Mouse (Mus musculus) right cerebral cortex, adult 18-20 months (tissue): Measurements from ENCODE around the gene Camk2g.

Source experiments
- DNase-seq: peaks from one replicate; pipeline ENCODE4 v3.0.0; 2022; ENCODE audit warnings: mixed read lengths

The Camk2g gene

DNA sequence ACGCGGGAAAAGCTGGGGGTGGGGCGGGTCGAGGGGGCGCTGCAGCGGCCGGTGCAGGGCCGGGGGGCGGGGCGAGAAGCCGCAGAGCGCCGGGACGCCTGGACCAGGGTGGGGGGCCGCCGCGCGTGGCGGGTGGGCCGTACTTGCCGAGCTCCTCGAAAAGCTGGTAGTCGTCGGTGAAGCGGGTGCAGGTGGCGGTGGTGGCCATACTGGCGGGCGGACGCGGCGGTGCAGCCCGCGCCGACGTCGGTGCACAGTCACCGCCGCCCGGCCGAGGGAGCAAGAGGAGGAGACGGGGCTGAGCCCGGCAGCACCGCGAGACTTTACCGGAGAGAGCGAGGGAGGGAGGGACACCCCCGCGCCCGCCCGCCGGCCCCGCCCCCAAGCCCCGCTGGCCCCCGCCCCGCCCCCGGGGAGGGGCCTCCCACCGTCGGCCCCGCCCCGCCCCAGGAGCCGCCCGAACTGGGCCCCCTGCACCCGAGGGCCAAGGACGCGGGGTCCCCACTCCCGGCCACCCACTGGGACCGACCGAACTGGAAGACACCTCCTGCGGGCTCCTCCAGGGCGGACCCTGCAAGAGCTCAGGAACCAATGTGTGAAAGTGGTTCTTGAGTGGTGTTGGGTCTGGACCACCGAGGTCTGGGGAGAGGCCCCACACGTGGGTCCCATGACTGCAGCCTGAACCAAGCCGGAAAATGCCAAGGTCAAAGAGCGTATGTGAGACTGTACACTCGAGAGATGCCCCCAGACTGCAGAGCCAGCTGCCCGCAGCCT is at the start of gene Camk2g:
Gene Camk2g (minus strand): TSS at position 331 of the 774 bp plus-strand sequence.
- peak; percentile 73 for DNase-seq

DNA sequence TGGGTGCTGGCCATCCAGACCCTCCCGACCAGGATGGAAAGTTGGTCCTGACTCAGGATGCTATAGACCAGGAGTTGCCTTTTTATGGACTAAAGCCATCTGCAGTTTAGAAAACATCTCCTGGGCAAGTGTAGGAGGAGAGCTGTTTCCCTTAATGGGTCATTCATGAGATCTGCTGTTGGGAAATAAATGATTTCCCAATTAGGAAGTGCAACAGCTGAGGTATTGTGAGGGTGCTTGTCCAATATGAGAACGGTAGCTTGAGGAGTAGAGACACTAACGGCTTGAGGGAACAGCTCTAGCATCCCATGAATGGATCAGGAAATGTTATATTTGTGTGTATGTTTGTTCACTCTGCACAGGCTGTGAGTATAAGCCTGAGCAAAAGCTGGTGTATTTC is 48.7 kb upstream of the Camk2g start:
- DNase-seq: no peak

DNA sequence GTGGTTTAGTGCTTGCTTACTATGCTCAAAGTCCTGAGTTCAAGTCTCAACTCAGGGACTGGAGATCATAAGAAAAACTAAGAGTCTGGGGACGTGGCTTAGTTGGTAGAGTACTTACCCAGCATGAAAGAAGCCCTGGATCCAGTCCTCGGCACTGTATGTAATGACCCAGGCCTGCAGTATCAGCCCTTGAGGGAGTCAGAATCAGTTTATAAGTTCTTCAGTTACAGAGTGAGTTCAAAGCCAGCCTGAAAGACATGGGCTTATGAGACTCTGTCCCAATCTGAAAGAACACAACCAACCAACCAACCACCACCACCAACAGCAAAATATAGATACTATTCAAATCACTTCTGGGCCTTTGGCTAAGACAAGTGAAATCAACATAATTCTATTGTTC is 47.6 kb upstream of the Camk2g start:
- DNase-seq: no peak

DNA sequence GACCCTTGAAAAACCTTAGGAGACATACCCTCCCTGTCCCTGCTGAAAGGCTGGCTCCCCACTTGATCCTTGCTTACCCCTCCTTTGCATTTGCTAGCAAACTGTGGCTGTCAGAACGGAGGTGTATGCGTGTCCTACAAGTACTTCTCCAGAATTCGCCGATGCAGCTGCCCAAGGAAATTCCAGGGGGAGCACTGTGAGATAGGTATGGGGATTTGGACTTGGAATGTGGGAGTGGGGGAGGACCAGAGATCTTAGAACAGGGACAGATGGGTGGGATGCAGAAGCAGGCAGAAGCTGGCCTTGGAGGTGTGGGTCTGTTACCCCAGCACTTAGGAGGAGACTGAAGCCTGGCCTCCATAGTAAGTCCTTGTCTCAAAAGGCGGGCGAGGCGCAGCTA is 43.8 kb upstream of the Camk2g start:
- DNase-seq: no peak

DNA sequence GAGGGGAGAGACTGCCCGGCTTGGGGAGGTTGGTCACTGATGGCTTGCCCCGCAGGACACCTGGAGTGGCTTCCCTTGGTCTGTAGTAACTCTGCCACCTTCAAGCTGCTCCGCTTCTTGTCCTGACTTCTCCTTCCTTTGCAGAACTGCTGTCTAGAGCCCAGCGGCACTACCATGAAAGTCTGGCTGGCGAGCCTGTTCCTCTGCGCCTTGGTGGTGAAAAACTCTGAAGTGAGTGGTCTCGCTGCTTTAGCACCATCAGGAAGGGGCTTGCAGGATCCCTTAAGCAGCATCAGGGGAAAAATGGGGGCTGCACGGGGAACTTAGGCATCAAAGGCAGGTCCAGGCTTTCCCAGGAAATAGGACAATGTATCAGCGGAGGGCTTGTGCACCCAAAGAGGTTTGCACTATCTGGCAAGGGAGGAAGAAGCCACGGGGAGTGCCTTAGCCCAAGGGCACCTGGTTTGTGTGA is 43.1 kb upstream of the Camk2g start:
- DNase-seq: no peak

DNA sequence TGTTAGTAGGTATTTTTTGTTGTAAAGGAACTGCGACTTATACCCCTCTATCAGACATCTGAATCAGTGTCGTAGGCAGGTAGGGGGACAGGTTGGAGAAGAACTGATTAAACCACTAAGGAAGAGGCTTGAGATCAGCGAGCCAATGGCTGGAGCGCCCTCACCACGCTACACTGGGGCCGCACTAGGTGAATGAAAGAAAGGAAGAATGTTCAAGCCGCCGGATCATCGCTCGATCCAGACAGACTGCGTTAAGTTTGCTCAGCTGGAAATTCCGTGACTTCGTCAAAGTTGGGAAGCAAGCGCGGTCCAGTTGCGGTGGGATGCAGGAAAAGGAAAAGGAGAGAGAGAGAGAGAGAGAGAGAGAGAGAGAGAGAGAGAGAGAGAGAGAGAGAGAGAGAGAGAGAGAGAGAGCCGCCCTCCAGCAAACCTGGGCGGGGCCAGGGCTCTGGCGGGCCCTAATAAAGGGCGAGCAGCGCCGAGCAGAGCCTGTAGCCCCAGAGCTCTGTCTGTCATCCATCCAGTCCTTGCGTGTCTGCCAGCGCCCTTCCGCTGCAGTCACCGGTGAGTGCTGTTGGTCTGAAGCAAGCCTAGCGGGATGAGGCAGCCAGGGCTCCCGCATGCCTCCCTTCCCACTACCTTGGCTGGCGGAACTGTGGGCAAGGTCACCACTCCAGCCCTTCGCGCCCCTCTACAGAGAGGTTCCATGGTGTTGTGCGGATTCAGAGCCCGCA is 42.5 kb upstream of the Camk2g start, which contains the start of gene Plau:
Gene Plau (plus strand): TSS at position 490 of the 734 bp plus-strand sequence.
- peak; percentile 39 for DNase-seq

DNA sequence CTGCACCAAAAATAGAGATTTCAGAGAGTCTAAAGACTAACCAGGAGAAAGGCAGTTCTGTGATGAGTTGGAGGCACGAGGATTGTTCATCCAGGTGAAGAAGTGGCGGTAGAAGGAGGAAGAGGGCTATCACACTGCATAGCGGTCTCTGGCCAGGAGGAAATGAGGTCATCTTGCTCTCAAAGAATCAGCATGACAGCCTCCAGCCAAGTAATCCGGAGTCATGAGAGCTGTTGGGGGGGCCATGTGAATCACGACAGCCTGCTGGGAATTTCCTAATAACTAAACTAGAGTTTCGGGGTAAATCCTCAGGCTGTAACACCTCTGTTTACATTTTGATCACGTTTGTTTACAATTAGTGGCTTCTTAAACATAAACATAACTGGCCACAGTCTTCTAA is 40.2 kb upstream of the Camk2g start:
- DNase-seq: no peak

DNA sequence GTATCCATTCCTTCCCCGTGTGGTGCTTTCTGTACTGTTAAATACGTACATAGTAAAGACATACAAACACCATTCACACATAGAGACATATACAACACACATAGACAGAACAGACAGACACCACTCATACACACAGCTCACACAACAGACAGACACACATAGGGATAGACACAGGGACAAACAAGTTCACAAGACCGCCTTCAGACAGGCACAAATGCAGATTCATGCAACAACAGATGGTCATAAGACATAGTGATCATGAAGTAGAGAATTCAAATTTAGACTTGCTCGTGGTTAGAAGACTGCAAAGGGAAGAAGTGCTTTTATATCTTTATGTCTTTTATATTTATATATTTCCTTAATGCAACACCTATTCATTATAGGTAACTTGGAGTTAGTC is 39.6 kb upstream of the Camk2g start:
- DNase-seq: peak; percentile 21

DNA sequence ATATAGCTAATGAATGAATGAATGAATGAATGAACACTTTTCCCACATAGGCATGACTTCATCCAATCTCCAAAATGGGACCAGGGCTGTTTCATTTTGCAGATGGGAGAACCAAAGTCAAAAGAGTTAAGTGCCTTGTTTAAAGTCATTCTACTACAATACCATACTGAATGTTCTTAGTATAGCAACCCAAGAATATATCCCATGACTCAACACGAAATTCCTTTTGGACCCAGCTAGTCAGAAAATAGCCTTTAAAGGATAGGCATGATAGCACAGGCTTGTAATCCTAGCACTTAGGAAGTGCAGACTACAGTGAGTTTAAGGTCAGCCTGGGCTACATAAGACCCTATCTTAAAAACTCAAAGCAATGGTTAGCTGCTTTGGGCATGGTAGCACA is 38.0 kb upstream of the Camk2g start:
- DNase-seq: no peak

DNA sequence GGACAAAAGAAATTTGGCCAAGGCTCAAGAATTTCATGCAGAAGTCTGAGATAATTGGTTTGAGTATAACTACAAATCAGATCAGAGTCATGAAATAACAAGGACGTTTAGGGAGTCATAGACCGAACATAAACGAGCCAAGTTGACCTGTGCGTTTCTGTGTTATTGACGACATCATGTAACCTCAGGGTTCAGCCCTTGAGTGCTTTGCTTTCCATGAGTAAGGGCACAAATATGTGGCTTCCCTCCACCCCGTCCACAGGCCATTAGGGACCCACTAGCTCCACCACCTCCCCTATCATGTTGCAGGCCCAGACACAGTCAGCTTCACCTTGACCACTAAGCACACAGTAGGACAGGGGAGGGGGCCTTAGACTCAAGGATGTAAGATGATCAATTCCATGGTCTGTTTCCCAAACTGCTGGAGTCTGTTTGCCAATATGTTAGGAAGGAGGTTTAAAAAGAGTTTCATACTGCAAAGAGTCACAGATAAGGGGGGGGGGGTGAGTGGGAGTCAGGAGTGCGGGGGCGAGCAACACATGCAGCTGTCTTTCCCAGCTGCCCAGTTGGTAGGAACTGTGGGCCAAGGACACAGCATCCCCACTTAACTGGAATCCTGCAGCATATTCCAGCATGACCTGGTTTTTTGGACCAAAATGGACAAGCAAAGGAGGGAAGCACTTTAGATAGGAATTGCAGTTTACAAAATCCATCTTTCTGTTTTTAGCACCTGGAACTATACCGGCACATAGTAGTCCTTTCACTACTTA is 37.4 kb upstream of the Camk2g start:
- peak; percentile 41 for DNase-seq

DNA sequence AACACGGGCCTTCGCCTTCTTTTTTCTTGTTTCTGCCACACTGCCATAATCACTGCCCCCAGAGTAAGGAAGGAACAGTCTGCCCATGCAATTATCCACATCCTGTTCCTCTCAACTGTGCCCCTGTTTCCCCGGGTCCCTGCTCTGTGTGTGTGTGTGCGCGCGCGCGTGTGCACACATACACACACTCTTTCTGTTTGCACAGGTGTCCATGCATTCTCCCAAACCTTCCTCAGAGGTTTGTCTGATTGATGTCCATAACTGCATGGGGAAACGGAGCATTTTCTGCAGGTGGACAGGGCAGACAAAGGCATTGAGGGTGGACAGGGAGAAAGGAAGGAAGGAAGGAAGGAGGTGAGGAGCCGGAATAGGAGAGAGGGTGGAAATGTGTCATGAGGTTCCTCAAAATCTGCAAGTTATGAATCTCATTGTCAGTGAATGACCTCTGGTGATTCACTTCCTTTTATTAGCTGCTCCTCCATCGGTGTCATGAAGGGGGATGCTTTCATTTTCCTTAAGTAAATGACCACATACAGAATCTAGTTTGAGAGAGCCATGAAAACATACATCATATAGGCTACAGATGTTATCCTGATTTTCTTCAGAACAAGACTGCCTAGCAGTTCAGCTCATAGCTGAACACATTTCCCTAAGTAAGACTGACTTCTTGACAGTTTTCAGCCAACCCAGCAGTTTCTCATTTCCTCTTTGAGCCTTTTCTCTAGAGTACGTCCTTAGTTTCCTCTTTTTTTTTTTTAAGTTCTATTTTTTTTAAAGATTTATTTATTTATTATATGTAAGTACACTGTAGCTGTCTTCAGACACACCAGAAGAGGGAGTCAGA is 35.9 kb upstream of the Camk2g start:
- DNase-seq: no peak

DNA sequence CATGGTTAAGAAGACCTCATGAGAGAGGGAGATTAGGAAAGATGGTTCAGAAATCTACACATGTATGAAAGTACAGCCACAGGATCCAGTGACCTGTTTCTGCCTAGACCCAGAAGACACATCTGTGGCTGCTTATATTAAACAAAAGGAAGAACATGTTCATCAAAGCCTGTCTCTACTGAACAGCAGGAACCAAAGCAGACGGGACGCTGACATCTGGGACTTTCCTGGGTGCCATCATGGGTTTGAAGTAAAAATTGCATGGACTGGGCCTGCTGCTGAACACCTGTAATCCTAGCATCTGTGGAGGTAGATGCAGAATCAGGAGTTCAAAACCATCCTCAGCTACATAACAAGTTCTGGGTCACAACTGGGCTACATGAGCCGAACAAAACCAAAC is 34.6 kb upstream of the Camk2g start:
- no peak for DNase-seq

DNA sequence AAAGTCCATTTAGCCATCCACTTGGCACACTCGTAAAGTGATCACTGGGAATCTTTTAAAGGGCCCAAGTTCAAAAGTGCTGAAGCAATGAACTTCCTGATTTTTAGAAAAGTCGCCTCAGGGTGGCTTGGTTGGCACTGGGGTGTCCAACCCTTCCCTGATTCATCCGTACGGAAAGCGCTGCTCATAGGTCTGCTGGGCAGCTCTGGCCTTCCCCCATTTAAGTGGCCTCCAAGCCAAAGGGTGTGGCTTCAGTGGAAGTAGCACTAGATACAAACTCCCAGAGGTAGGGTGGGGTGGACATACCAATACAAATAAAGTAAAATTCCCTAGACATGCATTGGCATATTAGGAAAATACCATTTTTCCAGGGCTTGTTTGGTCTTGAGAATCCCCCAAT is 33.6 kb upstream of the Camk2g start:
- no peak for DNase-seq

DNA sequence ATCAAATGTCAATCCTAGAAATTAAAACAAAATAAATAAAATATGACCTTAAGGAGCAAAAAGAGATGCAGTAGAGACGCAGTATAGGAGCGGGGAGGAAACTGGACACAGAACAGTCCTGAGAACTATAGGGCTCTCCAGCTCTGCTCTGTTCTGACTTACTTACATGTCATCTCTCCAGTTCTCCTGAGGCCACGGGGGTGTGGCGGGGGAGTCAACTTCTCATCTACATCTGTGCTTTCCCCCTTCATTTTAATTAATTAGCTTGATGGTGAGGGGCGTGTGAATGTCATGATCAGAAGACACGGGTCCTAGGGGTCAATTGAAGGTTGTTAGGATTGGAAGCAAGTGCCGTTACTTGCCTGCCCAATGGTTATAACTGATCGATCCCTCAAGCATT is 33.2 kb upstream of the Camk2g start:
- DNase-seq: no peak

DNA sequence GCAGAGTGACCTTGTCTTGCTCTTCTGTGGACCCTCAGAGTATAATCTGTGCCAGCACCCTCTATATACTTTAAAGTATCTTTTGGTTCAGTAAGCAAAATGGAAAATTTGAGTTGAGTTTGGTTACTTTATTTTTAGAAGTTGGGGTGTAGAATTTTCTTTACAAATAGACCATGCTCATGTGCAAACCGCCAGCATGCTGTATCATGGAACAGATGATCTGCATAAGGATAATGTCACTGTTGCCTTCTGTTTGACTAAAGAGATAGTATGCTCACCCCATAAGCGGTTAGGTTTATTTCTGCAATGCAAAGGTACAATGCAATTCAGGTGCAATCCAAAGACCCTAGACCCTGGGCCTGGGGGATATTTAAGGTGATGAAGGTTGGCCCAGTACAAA is 31.6 kb upstream of the Camk2g start:
- DNase-seq: no peak

DNA sequence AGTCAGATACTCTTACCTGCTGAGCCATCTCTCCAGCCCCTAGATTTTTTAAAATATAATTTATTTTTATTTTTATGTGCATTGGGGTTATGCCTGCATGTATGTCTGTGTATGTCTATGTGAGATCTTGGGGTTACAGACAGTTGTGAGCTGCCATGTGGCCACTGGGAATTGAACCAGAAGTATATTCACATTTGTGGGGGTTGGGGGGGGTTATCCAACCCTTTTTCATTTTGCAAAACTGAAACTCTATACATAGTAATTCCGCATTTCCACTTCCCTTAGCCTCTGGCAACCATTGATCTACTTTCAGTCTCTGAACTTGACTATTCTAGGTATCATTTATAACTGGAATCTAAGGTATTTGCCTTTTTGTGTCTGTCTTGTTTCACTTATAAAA is 30.6 kb upstream of the Camk2g start:
- DNase-seq: no peak

DNA sequence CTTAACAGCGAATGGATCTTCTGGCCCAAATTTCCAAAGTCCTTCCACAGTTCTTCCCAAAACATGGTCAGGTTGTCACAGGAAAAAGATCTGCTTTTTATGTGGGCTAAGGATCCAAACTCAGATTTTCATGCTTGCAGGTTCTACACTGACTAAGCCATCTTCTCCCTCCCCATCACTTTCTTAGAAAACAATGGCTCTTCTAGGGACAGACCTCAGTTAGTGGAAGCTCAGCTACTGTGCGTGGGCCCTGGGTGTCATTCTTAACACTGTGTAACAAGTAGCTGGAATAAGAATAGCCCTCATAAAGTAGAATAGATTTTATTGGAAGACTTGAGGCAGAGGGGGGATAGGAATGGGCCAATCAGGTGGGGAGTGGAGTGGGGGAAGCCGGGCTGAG is 21.6 kb upstream of the Camk2g start:
- DNase-seq: no peak

DNA sequence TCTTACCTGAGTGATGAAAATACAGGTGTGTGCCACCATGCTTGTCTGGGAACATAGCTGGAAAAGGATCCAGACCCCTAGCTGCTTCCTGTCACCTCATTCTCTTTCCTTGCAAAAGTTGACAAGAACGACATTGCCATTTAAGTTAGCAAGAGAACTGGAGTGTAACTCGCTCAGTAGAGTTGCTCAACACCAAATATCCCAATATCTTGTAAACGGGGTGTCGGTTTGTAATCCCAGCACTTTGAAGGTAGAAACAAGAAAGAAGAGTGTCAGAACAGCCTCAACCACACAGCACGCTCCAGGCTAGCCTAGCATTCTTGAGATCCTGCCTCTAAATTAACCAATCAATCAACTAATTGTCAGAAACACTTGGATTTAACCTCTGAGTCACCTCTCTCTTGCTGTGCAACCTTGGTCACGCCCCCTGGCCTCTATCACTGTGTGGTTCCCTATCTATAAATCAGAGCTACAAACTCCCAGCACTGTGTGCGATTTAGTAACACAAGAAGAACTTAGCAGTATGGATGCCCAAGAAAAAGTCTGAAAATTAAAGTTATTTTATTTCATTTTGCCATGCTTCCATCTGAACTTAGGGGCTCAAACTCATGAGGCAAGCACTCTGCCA is 18.0 kb upstream of the Camk2g start:
- DNase-seq: no peak

DNA sequence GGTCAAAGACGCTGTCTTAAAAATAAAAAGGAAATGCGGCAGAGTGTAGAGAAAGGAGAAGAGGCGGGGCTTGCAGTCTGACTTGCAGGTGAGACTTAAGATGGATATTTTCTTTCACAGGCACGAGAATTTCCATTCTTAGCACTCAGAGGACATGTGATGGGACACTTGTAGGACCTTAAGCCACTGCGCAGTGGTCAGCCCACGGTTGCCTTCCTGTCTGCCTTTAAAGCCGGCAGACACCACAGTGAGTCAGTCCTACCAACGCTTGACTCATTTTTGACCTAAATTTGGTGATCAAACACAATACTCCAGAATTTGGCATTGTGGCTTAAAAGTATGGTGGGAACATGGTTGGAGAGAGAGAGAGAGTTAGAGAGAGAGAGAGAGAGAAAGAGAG is 17.3 kb upstream of the Camk2g start:
- DNase-seq: no peak

DNA sequence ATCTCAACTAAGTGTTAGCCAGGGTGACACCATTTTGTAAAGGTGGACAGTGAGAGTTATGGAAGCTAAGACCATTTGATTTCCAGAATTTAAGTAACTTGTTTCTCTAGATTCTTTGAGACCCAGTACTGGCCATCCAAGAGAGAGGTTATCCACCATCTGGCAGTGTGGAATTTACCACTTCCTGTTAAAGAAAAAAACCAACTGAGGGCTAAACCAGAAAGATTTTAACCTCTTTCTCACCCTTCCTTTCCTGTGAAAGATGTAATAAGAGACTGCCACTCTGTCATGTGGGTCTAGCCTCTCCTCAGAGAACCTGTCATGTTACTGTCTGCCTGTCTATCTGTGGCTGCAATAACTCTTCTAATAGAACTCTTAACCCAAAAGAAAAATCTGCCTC is 15.9 kb upstream of the Camk2g start:
- no peak for DNase-seq

DNA sequence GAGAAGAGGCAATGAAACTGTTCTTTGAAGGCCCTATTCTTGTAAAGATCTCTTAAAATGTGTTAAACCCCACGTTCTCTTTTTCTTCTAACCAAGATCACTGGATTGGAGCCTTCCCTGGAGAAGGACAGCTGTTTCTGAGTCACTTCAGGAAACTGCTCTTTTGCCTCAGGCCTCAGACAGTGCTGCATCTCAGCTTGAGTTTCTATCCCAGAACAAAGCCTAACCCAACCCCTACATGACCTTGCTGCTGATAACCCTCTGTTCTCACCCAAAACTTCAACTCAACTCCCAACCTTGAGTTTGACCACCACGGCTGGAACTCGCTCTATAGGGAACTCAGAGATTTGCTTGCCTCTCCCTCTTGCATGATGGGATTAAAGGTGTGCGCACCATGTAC is 15.5 kb upstream of the Camk2g start:
- DNase-seq: no peak
